Comparison of ENCODE assay signal across 16 mouse cellular contexts in the genomic region with DNA sequence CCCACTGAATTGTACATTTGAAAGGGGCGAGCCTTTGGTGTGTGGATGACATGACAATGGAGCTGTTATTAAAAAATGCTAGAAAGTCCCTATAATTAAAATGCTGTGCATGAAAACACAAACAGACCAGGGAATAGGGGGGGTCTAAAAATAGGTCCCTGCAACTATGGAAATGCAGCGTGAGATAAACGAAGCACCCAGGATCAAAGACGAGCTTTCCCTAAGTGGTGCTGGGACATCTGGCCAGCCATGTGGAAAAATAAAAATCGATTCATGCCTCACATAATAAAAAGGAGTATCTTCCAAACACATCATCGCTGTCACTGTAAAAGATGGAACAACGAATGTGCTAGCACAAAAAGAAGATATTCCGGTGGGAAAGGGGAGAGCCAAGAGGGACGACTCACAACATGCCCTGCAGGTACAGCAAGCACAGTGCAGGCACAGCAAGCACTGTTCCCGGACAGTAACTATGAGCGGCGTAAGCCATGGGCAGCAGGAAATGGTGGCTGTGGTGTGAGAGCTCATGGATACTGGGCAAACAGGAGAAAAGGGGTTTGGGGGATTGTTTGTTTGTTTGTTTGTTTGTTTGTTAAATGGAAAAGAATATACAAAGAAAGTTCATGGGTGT.
DNase-seq lines count a peak whose midpoint lies in the region; ATAC-seq and TF ChIP-seq lines count a peak whose summit lies in the region.
"Had no signal": no experiment of that assay in that cellular context is flagged by ENCODE, and none has a peak within 500 bp of the region (broad histone marks: within the 10 kb centered on the region; RNA-seq: fewer than 3 reads in every experiment).

No protein-coding gene starts in this region.

- no peak overlapping the region for H3K27ac ChIP-seq in cerebellum, adult 2 months (ENCODE audit: insufficient read depth, low read length)
- H3K27ac ChIP-seq in hindbrain, postnatal 0 days, result no peak overlapping the region
- no peak overlapping the region for H3K27ac ChIP-seq in hindbrain, embryonic 16.5 days (ENCODE audit: low read depth, low read length)
- peak overlapping the region; percentile 42; the same call in 1 of the 2 replicates for H3K27ac ChIP-seq in midbrain, embryonic 14.5 days (replicated peaks; ENCODE audit: low read depth, low read length)
- no peak overlapping the region for H3K27ac ChIP-seq in midbrain, embryonic 10.5 days (replicated peaks)
- H3K27ac ChIP-seq in heart, embryonic 10.5 days, result no peak overlapping the region
- H3K27ac ChIP-seq: liver, embryonic 14.5 days had no signal

- no peaks in the 10 kb centered on the region for H3K36me3 ChIP-seq in hindbrain, postnatal 0 days (ENCODE audit: insufficient read depth, low read length)
- no peaks in the 10 kb centered on the region for H3K36me3 ChIP-seq in hindbrain, embryonic 16.5 days (ENCODE audit: control insufficient read depth, insufficient read depth, low read length)
- H3K36me3 ChIP-seq in midbrain, embryonic 14.5 days (ENCODE audit: control insufficient read depth, insufficient read depth, low read length), result no peaks in the 10 kb centered on the region
- H3K36me3 ChIP-seq in midbrain, embryonic 10.5 days, result no peaks in the 10 kb centered on the region
- H3K36me3 ChIP-seq in heart, embryonic 10.5 days, result no peaks in the 10 kb centered on the region
- H3K36me3 ChIP-seq: heart, embryonic 12.5 days had no signal

- H3K27me3 ChIP-seq in cerebellum, adult 2 months (ENCODE audit: control insufficient read depth, insufficient read depth, low read length), result no peaks in the 10 kb centered on the region
- no peaks in the 10 kb centered on the region for H3K27me3 ChIP-seq in hindbrain, postnatal 0 days (ENCODE audit: insufficient read depth, low read length)
- no peaks in the 10 kb centered on the region for H3K27me3 ChIP-seq in hindbrain, embryonic 16.5 days (replicated peaks; ENCODE audit: control insufficient read depth, insufficient read depth, low read length)
- no peaks in the 10 kb centered on the region for H3K27me3 ChIP-seq in midbrain, embryonic 14.5 days (ENCODE audit: control insufficient read depth, insufficient read depth, low read length)
- no peaks in the 10 kb centered on the region for H3K27me3 ChIP-seq in midbrain, embryonic 10.5 days (ENCODE audit: low read depth, poor library complexity, severe bottlenecking)
- H3K27me3 ChIP-seq in heart, embryonic 10.5 days (ENCODE audit: insufficient read depth, poor library complexity, severe bottlenecking), result no peaks in the 10 kb centered on the region
- H3K27me3 ChIP-seq: heart, embryonic 12.5 days; Patski had no signal

- ATAC-seq in hindbrain, postnatal 0 days, result 0 out of 2 replicates have a peak, but pooled peaks have one; percentile 10
- ATAC-seq in hindbrain, embryonic 16.5 days, result no peak
- no peak for ATAC-seq in midbrain, embryonic 14.5 days (ENCODE audit: low FRiP score, low TSS enrichment)
- ATAC-seq in megakaryocyte, adult 5-6 weeks (ENCODE audit: poor library complexity, severe bottlenecking), result no peak
- ATAC-seq: Patski had no signal

- H3K4me3 ChIP-seq in cerebellum, adult 2 months (replicated peaks; ENCODE audit: insufficient read depth, low read depth, low read length), result no peak overlapping the region
- no peak overlapping the region for H3K4me3 ChIP-seq in hindbrain, postnatal 0 days (ENCODE audit: low read length)
- H3K4me3 ChIP-seq in hindbrain, embryonic 16.5 days (ENCODE audit: low read length), result no peak overlapping the region
- no peak overlapping the region for H3K4me3 ChIP-seq in midbrain, embryonic 14.5 days (replicated peaks; ENCODE audit: low read depth, low read length)
- no peak overlapping the region for H3K4me3 ChIP-seq in midbrain, embryonic 10.5 days
- no peak overlapping the region for H3K4me3 ChIP-seq in heart, embryonic 10.5 days
- H3K4me3 ChIP-seq: heart, embryonic 12.5 days had no signal

- H3K4me1 ChIP-seq in cerebellum, adult 2 months (ENCODE audit: control insufficient read depth, insufficient read depth, low read length), result peaks cover 21% of the 10 kb centered on the region
- peaks cover 4% of the 10 kb centered on the region; the same call in 1 of the 2 replicates for H3K4me1 ChIP-seq in hindbrain, postnatal 0 days (ENCODE audit: insufficient read depth, low read length)
- no peaks in the 10 kb centered on the region for H3K4me1 ChIP-seq in hindbrain, embryonic 16.5 days (ENCODE audit: control insufficient read depth, insufficient read depth, low read depth, low read length)
- 0 out of 2 replicates have a peak, but pooled peaks cover 3% of the 10 kb centered on the region for H3K4me1 ChIP-seq in midbrain, embryonic 14.5 days (ENCODE audit: control insufficient read depth, insufficient read depth, low read length)
- peaks cover 5% of the 10 kb centered on the region; the same call in 1 of the 2 replicates for H3K4me1 ChIP-seq in midbrain, embryonic 10.5 days
- peaks cover 2% of the 10 kb centered on the region; the same call in 1 of the 2 replicates for H3K4me1 ChIP-seq in heart, embryonic 10.5 days

- H3K9ac ChIP-seq in hindbrain, postnatal 0 days (replicated peaks; ENCODE audit: low read length), result no peak overlapping the region
- H3K9ac ChIP-seq in hindbrain, embryonic 16.5 days (ENCODE audit: low read depth, low read length), result no peak overlapping the region
- no peak overlapping the region for H3K9ac ChIP-seq in midbrain, embryonic 14.5 days (replicated peaks; ENCODE audit: low read length)
- H3K9ac ChIP-seq: heart, embryonic 12.5 days; liver, embryonic 14.5 days had no signal

- no peak for TF ChIP-seq POLR2A in cerebellum, adult 2 months (IDR thresholded peaks at IDR 0.05; ENCODE audit: borderline replicate concordance, insufficient read depth, low read length)

- no peak for DNase-seq in cerebellum, adult 2 months
- no peak for DNase-seq in cerebellum, postnatal 14 days
- no peak for DNase-seq in hindbrain, postnatal 0 days (ENCODE audit: low spot score)
- peak; percentile 32 for DNase-seq in midbrain, embryonic 14.5 days
- DNase-seq in midbrain, embryonic 10.5 days (ENCODE audit: low spot score), result no peak
- DNase-seq in heart, embryonic 10.5 days (ENCODE audit: low spot score), result no peak
- DNase-seq: adrenal gland, adult 8-10 months; embryo, embryonic 11 days; heart, postnatal 14 days; kidney, adult 11 months; thymus, postnatal 36 days had no signal

- 68% methylated on average over 12 of the region's 12 CpGs for WGBS in cerebellum, adult 2 months
- WGBS in hindbrain, postnatal 0 days, result 61% methylated on average over 12 of the region's 12 CpGs
- 64% methylated on average over 12 of the region's 12 CpGs for WGBS in hindbrain, embryonic 16.5 days
- 74% methylated on average over 12 of the region's 12 CpGs for WGBS in midbrain, embryonic 14.5 days
- 90% methylated on average over 12 of the region's 12 CpGs for WGBS in midbrain, embryonic 10.5 days
- WGBS in heart, embryonic 10.5 days, result 73% methylated on average over 12 of the region's 12 CpGs

- TF ChIP-seq CTCF in cerebellum, adult 2 months (IDR thresholded peaks at IDR 0.05; ENCODE audit: borderline replicate concordance, insufficient read depth, low read depth, low read length), result peak; percentile 26; the same call in 1 of the 2 replicates
- TF ChIP-seq CTCF in hindbrain, postnatal 0 days (IDR thresholded peaks at IDR 0.05; ENCODE audit: low read depth), result peak; percentile 25; the same call in 1 of the 2 replicates

- H3K4me2 ChIP-seq in hindbrain, postnatal 0 days (ENCODE audit: low read depth, low read length), result no peak overlapping the region
- H3K4me2 ChIP-seq in hindbrain, embryonic 16.5 days (ENCODE audit: low read length), result no peak overlapping the region
- H3K4me2 ChIP-seq in midbrain, embryonic 14.5 days (ENCODE audit: low read length), result no peak overlapping the region
- H3K4me2 ChIP-seq: heart, embryonic 12.5 days had no signal

- H3K9me3 ChIP-seq in hindbrain, postnatal 0 days (ENCODE audit: low read length), result no peaks in the 10 kb centered on the region
- no peaks in the 10 kb centered on the region for H3K9me3 ChIP-seq in hindbrain, embryonic 16.5 days (ENCODE audit: control insufficient read depth, low read length)
- H3K9me3 ChIP-seq in midbrain, embryonic 14.5 days (ENCODE audit: control insufficient read depth, low read length), result peaks cover 4% of the 10 kb centered on the region
- H3K9me3 ChIP-seq in midbrain, embryonic 10.5 days (replicated peaks), result no peaks in the 10 kb centered on the region
- 0 out of 2 replicates have a peak, but pooled peaks cover 2% of the 10 kb centered on the region for H3K9me3 ChIP-seq in heart, embryonic 10.5 days
- H3K9me3 ChIP-seq: heart, embryonic 12.5 days had no signal
